Mouse (Mus musculus): ENCODE measurements around the gene D630003M21Rik. TPM values are rescaled to one million over a fixed set of nuclear protein-coding genes. Genes with fewer than 3 reads are reported as not detected.

Gene D630003M21Rik
- polyA plus RNA-seq, 1 experiment: 2.3 TPM

DNA sequence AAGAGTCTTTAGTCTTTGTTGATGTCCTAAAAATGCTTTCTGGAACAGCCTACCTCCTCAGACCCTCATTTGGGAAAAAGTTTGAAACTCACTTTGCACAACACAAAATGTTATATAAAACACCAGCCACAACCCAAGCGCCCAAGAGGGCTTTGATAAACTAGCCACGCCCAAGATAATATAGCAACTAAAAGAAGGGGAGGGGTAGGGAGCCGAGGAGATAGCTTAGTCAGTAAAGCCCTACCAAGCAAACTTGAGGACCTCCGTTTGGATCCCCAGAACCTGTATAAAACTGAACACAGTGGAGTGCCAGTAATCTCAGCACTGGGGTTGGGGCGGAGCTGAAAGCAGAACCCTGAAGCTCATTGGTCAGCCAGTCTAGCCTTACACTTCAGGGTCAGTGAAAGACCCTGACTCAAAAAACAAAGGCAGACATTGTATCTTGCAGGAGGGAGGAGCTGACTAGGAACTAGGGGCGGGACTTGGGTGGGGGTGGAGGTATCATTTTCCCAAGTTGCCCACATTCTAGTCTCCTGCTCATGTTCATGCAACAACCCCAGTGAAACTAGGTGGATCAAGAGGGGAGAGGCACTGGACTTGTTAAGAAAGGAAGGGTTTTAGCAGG is 76.2 kb downstream of the D630003M21Rik start:
- no peak for TF ChIP-seq CTCF (IDR thresholded peaks at IDR 0.05; ENCODE audit: borderline replicate concordance, insufficient read depth, low read depth, low read length)
- TF ChIP-seq POLR2A (IDR thresholded peaks at IDR 0.05; ENCODE audit: borderline replicate concordance, insufficient read depth, low read length): no peak
- Histone ChIP-seq H3K4me1 (ENCODE audit: control insufficient read depth, insufficient read depth, low read length) (no peaks in the 10 kb centered on the region), H3K27me3 (ENCODE audit: control insufficient read depth, insufficient read depth, low read length) (no peaks in the 10 kb centered on the region; the same call in 1 of the 2 replicates), H3K27ac (ENCODE audit: insufficient read depth, low read length) (no peak overlapping the region), H3K4me3 (replicated peaks; ENCODE audit: insufficient read depth, low read depth, low read length) (no peak overlapping the region)
- no peak for DNase-seq
- 59% methylated on average over 6 of the region's 6 CpGs for WGBS

DNA sequence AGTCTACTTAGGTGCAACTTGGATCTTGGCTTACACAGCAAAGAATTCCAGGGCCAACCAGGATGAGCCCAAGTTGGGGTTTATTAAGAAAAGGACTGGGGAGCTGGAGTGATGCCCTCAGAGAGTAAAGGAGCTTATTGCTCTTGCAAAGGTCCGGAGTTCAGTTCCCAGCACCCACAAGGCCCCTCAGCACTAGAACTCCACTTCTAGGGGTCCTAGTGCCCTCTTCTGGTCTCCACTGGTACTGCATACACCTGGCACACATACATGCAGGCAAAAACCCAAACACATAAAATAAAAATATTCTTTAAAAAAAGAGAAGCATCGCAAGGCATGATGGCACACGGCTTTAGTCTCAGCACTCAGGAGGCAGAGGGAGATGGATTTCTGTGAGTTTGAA is 77.9 kb downstream of the D630003M21Rik start:
- 98% methylated on average over 3 of the region's 3 CpGs for WGBS
- Histone ChIP-seq H3K27ac (ENCODE audit: insufficient read depth, low read length) (no peak overlapping the region), H3K4me1 (ENCODE audit: control insufficient read depth, insufficient read depth, low read length) (no peaks in the 10 kb centered on the region), H3K27me3 (ENCODE audit: control insufficient read depth, insufficient read depth, low read length) (no peaks in the 10 kb centered on the region; the same call in 1 of the 2 replicates), H3K4me3 (replicated peaks; ENCODE audit: insufficient read depth, low read depth, low read length) (no peak overlapping the region)
- TF ChIP-seq CTCF (IDR thresholded peaks at IDR 0.05; ENCODE audit: borderline replicate concordance, insufficient read depth, low read depth, low read length): no peak
- no peak for TF ChIP-seq POLR2A (IDR thresholded peaks at IDR 0.05; ENCODE audit: borderline replicate concordance, insufficient read depth, low read length)
- DNase-seq: no peak

DNA sequence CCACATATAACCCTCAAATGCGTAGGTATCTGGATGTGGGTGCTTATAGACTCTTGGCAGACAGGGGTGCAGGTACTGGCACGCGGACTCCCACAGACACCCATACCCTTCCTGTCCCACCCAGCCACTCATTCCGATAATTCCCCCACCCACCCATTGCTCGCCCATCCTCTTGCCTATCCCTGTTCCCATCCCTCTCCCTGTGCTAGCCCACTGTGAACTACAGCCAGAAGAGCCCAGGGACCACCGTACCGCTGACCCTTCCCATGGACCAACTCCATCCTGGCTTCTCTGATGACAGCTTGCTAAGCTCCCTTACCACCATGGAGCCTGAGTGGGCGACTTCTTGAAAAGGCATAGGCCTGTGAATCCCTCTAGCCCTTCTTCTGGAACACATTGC is 82.1 kb downstream of the D630003M21Rik start:
- Histone ChIP-seq H3K27me3 (ENCODE audit: control insufficient read depth, insufficient read depth, low read length) (no peaks in the 10 kb centered on the region), H3K27ac (ENCODE audit: insufficient read depth, low read length) (no peak overlapping the region), H3K4me3 (replicated peaks; ENCODE audit: insufficient read depth, low read depth, low read length) (no peak overlapping the region), H3K4me1 (ENCODE audit: control insufficient read depth, insufficient read depth, low read length) (no peaks in the 10 kb centered on the region)
- 96% methylated on average over 8 of the region's 8 CpGs for WGBS
- DNase-seq: no peak
- no peak for TF ChIP-seq POLR2A (IDR thresholded peaks at IDR 0.05; ENCODE audit: borderline replicate concordance, insufficient read depth, low read length)

DNA sequence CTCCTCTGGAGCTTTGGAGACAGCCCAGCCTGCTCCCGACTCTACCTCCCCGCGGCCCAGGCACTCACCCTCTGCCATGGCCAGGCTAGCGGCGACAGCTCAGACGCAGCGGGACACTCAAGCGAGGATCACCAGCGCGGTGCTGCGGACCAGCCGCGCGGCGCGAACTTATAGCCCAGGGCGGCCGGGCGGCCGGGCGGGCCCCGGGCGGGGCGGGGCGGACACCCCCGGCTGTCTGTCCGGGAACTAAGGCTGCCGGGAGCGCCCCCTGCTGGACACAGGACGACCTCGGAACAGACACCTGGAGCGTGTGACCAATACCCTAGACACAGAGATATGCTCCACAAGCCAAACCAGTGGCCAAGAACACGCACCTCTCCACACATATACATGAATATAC is 82.8 kb downstream of the D630003M21Rik start, which contains the start of gene Tgm2:
Gene Tgm2 (minus strand): TSS at position 214 of the 400 bp plus-strand sequence.
- Histone ChIP-seq H3K27me3 (ENCODE audit: control insufficient read depth, insufficient read depth, low read length) (no peaks in the 10 kb centered on the region), H3K27ac (ENCODE audit: insufficient read depth, low read length) (no peak within 1 kb of the TSS), H3K4me3 (replicated peaks; ENCODE audit: insufficient read depth, low read depth, low read length) (peak within 1 kb of the TSS; percentile 59), H3K4me1 (ENCODE audit: control insufficient read depth, insufficient read depth, low read length) (no peaks in the 10 kb centered on the region)
- WGBS: 1% methylated on average over 33 of the region's 33 CpGs
- TF ChIP-seq CTCF (IDR thresholded peaks at IDR 0.05; ENCODE audit: borderline replicate concordance, insufficient read depth, low read depth, low read length) (peak; percentile 63), POLR2A (IDR thresholded peaks at IDR 0.05; ENCODE audit: borderline replicate concordance, insufficient read depth, low read length) (no peak)
- peak; percentile 75 to 83 for DNase-seq

DNA sequence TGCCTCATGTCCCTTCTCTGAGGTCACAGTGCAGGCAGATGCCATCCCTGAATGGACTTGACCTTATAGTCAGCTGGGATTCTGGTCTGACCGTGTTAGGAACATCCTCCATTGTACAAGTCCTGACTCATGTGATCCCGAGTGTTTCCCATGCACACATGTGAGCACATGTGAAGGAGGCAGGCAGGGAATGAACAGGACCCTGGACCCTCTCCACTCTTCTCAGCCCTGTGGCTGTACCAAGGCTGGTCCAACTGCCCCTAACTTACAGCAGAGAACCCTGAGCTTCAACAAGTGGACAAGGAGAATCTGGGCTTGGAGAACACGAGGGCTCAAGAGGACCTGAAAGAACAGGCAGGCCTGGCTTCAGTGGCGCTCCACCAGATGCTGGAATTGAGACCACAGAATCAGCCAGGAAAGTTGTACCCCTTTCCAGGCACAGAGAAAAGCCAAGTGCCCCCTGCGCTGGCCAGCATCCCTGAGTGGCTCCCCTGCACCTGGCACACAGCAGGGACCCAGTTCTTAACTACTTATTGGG is 83.4 kb downstream of the D630003M21Rik start:
- no peak overlapping the region for H3K27ac ChIP-seq (ENCODE audit: insufficient read depth, low read length)
- TF ChIP-seq POLR2A (IDR thresholded peaks at IDR 0.05; ENCODE audit: borderline replicate concordance, insufficient read depth, low read length): no peak
- no peak for TF ChIP-seq CTCF (IDR thresholded peaks at IDR 0.05; ENCODE audit: borderline replicate concordance, insufficient read depth, low read depth, low read length)
- no peak overlapping the region for H3K4me3 ChIP-seq (replicated peaks; ENCODE audit: insufficient read depth, low read depth, low read length)
- no peak for DNase-seq
- WGBS: 73% methylated on average over 5 of the region's 5 CpGs
- no peaks in the 10 kb centered on the region for H3K27me3 ChIP-seq (ENCODE audit: control insufficient read depth, insufficient read depth, low read length)
- H3K4me1 ChIP-seq (ENCODE audit: control insufficient read depth, insufficient read depth, low read length): no peaks in the 10 kb centered on the region

DNA sequence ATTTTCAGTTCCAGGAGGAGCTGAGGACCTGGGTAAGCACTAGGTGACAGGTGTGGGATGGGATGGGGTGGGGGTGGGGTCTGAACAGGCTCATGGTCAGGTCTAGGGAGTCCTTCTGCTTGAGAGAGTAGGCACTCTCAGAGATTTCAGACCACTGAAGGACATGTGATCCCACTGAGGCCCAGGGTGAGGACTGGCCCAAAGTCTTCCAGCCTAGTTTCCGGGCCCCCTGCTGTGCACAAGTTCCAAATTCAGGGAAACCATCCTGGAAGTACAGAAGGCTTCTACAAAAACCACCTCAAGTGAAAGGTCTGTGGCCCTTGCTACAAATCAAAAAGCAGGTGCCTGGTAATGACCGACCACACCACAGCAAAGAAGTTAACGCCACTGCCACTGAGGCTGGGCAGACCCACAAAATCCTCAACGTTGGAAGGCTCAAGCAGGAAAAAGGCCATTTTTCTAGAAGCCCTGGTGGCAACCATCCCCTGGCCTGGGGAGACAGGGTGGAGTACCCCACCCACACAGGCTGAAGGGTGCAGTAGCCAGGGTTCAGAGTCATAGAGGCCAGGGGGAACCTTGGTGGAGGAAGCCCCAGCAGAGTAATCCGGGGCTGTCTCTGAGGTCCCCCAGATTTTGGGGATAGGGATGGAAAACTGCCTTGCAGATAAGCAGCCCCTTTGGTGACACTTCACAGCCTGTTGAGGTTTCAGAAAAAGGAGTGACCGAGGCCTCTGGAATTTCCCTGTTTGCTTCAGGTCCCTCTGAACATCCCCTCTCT is 84.1 kb downstream of the D630003M21Rik start:
- Histone ChIP-seq H3K4me1 (ENCODE audit: control insufficient read depth, insufficient read depth, low read length) (no peaks in the 10 kb centered on the region), H3K27ac (ENCODE audit: insufficient read depth, low read length) (no peak overlapping the region), H3K4me3 (replicated peaks; ENCODE audit: insufficient read depth, low read depth, low read length) (no peak overlapping the region), H3K27me3 (ENCODE audit: control insufficient read depth, insufficient read depth, low read length) (no peaks in the 10 kb centered on the region)
- no peak for TF ChIP-seq POLR2A (IDR thresholded peaks at IDR 0.05; ENCODE audit: borderline replicate concordance, insufficient read depth, low read length)
- TF ChIP-seq CTCF (IDR thresholded peaks at IDR 0.05; ENCODE audit: borderline replicate concordance, insufficient read depth, low read depth, low read length): no peak
- no peak for DNase-seq
- 96% methylated on average over 6 of the region's 6 CpGs for WGBS

DNA sequence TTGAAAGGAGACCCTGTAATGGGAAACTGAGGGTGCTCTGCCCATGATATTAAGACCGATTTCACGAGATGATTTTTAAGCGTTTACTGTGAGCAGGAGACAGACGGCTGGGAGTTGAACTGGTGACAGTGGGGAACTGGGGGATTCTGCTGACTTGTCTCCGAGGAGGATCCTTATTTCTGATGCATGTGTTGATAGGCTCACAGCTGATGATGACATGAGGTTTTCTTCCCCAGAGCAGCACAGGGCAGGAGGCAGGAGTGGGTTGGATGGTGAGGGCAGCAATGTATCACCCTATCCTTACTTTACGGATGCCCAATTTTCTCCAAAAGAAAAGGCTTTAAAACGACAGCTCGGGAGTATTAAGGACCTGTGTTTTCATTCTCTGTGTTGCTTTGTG is 84.8 kb downstream of the D630003M21Rik start:
- H3K27ac ChIP-seq (ENCODE audit: insufficient read depth, low read length): no peak overlapping the region
- no peak overlapping the region for H3K4me3 ChIP-seq (replicated peaks; ENCODE audit: insufficient read depth, low read depth, low read length)
- no peak for DNase-seq
- TF ChIP-seq CTCF (IDR thresholded peaks at IDR 0.05; ENCODE audit: borderline replicate concordance, insufficient read depth, low read depth, low read length): no peak
- TF ChIP-seq POLR2A (IDR thresholded peaks at IDR 0.05; ENCODE audit: borderline replicate concordance, insufficient read depth, low read length): no peak
- peaks cover 6% of the 10 kb centered on the region for H3K4me1 ChIP-seq (ENCODE audit: control insufficient read depth, insufficient read depth, low read length)
- H3K27me3 ChIP-seq (ENCODE audit: control insufficient read depth, insufficient read depth, low read length): no peaks in the 10 kb centered on the region
- 78% methylated on average over 8 of the region's 8 CpGs for WGBS

DNA sequence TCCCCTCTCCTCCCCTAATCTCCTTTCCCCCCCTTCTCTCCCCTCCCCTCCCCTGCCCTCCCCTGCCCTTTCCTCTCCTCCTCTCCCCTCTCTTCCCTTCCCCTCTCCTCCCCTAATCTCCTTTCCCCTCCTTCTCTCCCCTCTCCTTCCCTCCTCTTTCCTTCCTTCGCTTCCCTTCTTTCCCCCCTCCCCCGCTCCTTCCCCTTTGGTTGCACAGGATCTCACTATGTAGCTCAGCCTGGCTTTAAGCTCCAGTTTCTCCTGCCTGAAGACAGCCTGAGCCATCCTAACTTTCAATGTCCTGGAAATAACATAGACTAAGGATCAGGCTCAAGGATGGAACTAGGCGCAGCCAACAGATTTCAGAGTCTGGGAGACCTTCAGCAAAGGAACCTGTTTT is 85.2 kb downstream of the D630003M21Rik start:
- 81% methylated on average over 3 of the region's 3 CpGs for WGBS
- Histone ChIP-seq H3K4me3 (replicated peaks; ENCODE audit: insufficient read depth, low read depth, low read length) (no peak overlapping the region), H3K4me1 (ENCODE audit: control insufficient read depth, insufficient read depth, low read length) (peaks cover 9% of the 10 kb centered on the region)

More for the DNA sequence above, 85.2 kb downstream of the D630003M21Rik start:
- no peak for TF ChIP-seq POLR2A (IDR thresholded peaks at IDR 0.05; ENCODE audit: borderline replicate concordance, insufficient read depth, low read length)
- Histone ChIP-seq H3K27me3 (ENCODE audit: control insufficient read depth, insufficient read depth, low read length) (no peaks in the 10 kb centered on the region), H3K27ac (ENCODE audit: insufficient read depth, low read length) (no peak overlapping the region)
- no peak for DNase-seq
